Mouse (Mus musculus): ENCODE data around the gene Cnp. TPM values are rescaled to one million over a fixed set of nuclear protein-coding genes. Genes with fewer than 3 reads are reported as not detected.
"Not testable (repeated sequence)": the region's sequence is repeated elsewhere in the genome, so short reads cannot be mapped to it uniquely, and the experiment has no call there.

The Cnp gene
- total and polyA plus RNA-seq, 3 experiments, result 19.0 to 20.8 TPM; not detected in 1

- no peak overlapping the region for H3K9ac ChIP-seq (ENCODE audit: control insufficient read depth, low read depth, low read length, poor library complexity, severe bottlenecking)
- no peaks in the 10 kb centered on the region for H3K27me3 ChIP-seq (ENCODE audit: control insufficient read depth in 1 of 2, insufficient read depth in 2 of 2, low read length in 2 of 2)
- peaks cover 75% of the 10 kb centered on the region for H3K79me2 ChIP-seq (ENCODE audit: control insufficient read depth, insufficient read depth, low read length, poor library complexity)
- no peaks in the 10 kb centered on the region for H3K9me3 ChIP-seq (replicated peaks; ENCODE audit: insufficient read depth, low read length)
- no peak for TF ChIP-seq KAT2A (conservative IDR thresholded peaks at IDR 0.05; ENCODE audit: low read depth, low read length)
- no peak for TF ChIP-seq EP300 (IDR thresholded peaks at IDR 0.05; ENCODE audit: low read depth in 1 of 2, low read length in 2 of 2)
- no peak for TF ChIP-seq HCFC1 (IDR thresholded peaks at IDR 0.05; ENCODE audit: low read depth, low read length)
- TF ChIP-seq TCF12 (IDR thresholded peaks at IDR 0.05; ENCODE audit: low read depth, low read length), result no peak
- TF ChIP-seq E2F4 (IDR thresholded peaks at IDR 0.05; ENCODE audit: borderline replicate concordance, low read depth, low read length), result no peak
- TF ChIP-seq TAL1 (IDR thresholded peaks at IDR 0.05; ENCODE audit: low read length), result no peak
- no peak for TF ChIP-seq MAX (IDR thresholded peaks at IDR 0.05; ENCODE audit: low read length)
- no peak for TF ChIP-seq UBTF (IDR thresholded peaks at IDR 0.05; ENCODE audit: borderline replicate concordance, insufficient read depth, low read depth, low read length)
- TF ChIP-seq ETS1 (IDR thresholded peaks at IDR 0.05; ENCODE audit: low read depth, low read length), result no peak
- no peak for TF ChIP-seq POLR2AphosphoS2 (IDR thresholded peaks at IDR 0.05; ENCODE audit: low read length)
- no peak for TF ChIP-seq ZMIZ1 (IDR thresholded peaks at IDR 0.05; ENCODE audit: low read depth, low read length)
- TF ChIP-seq MAFK (IDR thresholded peaks at IDR 0.05; ENCODE audit: borderline replicate concordance, low read depth, low read length), result no peak
- no peak for TF ChIP-seq RCOR1 (IDR thresholded peaks at IDR 0.05; ENCODE audit: low read depth, low read length)
- TF ChIP-seq POLR2AphosphoS5 (IDR thresholded peaks at IDR 0.05; ENCODE audit: borderline replicate concordance, low read depth, low read length), result no peak
- TF ChIP-seq POLR2A (IDR thresholded peaks at IDR 0.05; ENCODE audit: control insufficient read depth in 1 of 2, insufficient read depth in 1 of 2, low read depth in 1 of 2, low read length in 2 of 2, poor library complexity in 1 of 2), result no peak
- no peak for TF ChIP-seq CHD1 (IDR thresholded peaks at IDR 0.05; ENCODE audit: low read depth, low read length)
- no peak for TF ChIP-seq CHD2 (IDR thresholded peaks at IDR 0.05; ENCODE audit: low read length)
- TF ChIP-seq SMC3 (IDR thresholded peaks at IDR 0.05; ENCODE audit: low read depth, low read length), result no peak
- no peak for TF ChIP-seq JUND (IDR thresholded peaks at IDR 0.05; ENCODE audit: low read depth, low read length)
- peaks cover 8 to 23% of the 10 kb centered on the region in 2 experiments for H3K36me3 ChIP-seq (ENCODE audit: control insufficient read depth in 1 of 2, insufficient read depth in 2 of 2, low read length in 2 of 2)
- no peak overlapping the region for H3K4me3 ChIP-seq (ENCODE audit: control insufficient read depth in 1 of 2, insufficient read depth in 1 of 2, low read depth in 2 of 2, low read length in 2 of 2)
- H3K27ac ChIP-seq (ENCODE audit: control insufficient read depth, low read depth, low read length), result no peak overlapping the region
- H3K4me1 ChIP-seq (ENCODE audit: control insufficient read depth in 1 of 2, insufficient read depth in 2 of 2, low read length in 2 of 2), result peaks cover 5 to 16% of the 10 kb centered on the region in 2 experiments
- no peak for DNase-seq (ENCODE audit: low read depth, low spot score)
Measured at GRCm38 (mm10) chr11:100616332-100616731, 41.6 kb downstream of the Cnp start.

- H3K27ac ChIP-seq (ENCODE audit: control insufficient read depth, low read depth, low read length); H3K27me3 ChIP-seq (ENCODE audit: control insufficient read depth in 1 of 2, insufficient read depth in 2 of 2, low read length in 2 of 2); H3K4me3 ChIP-seq (ENCODE audit: control insufficient read depth in 1 of 2, insufficient read depth in 1 of 2, low read depth in 2 of 2, low read length in 2 of 2); DNase-seq (ENCODE audit: low read depth, low spot score); H3K9me3 ChIP-seq (replicated peaks; ENCODE audit: insufficient read depth, low read length); H3K9ac ChIP-seq (ENCODE audit: control insufficient read depth, low read depth, low read length, poor library complexity, severe bottlenecking): not testable (repeated sequence)
- H3K79me2 ChIP-seq (ENCODE audit: control insufficient read depth, insufficient read depth, low read length, poor library complexity), result peaks cover 70% of the 10 kb centered on the region
- peaks cover 7 to 23% of the 10 kb centered on the region in 2 experiments for H3K36me3 ChIP-seq (ENCODE audit: control insufficient read depth in 1 of 2, insufficient read depth in 2 of 2, low read length in 2 of 2)
- peaks cover 5 to 16% of the 10 kb centered on the region in 2 experiments for H3K4me1 ChIP-seq (ENCODE audit: control insufficient read depth in 1 of 2, insufficient read depth in 2 of 2, low read length in 2 of 2)
Measured at GRCm38 (mm10) chr11:100616836-100617235, 42.1 kb downstream of the Cnp start.

All from MEL (cell line).